Mouse (Mus musculus) embryo, embryonic 9.5 days (tissue): ENCODE data around the gene Tnfaip3.

Source experiments
- DNase-seq: peaks from one replicate; pipeline ENCODE4 v3.0.0-alpha.2; 2017; ENCODE audit errors: extremely low spot score

Tnfaip3 gene

DNA sequence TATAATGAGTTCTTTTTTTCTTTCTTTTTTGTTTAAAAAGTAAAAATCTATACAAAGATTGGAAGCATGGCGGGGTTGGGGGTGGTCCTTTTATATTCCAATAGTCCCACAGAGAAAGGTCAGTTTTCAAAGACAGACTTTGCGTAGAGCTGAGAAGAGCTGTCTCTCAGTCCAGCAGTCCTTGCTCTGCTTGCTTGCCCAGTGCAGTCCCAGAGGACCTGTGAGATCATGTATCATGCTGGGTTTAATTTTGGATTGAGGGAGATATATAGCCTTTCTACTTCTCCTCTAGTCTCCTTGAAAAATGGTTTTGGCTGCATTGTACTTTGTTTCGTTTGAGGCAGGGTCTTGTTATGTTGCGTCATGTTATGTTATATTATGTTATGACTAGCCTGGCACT lies 49.9 kb downstream of the Tnfaip3 start:
- no peak for DNase-seq

DNA sequence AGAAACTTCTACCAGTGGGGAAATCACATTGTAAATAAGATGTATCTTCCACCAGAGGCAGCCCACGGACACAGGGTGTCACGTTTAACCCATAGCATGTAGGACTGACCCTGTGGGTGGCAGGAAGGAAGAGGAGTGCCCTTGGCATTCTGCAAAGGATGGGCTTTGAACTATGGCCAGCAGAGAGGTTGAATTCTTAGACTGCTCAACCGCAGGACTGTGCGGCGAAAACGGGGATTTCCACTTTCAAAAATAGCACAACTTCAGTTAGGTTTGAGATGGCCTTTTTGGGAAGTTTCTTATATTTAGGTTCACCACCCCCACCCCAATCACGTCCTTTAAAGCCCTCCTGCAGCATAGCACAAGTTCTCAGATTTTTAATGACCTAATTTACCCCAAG lies 50.6 kb downstream of the Tnfaip3 start:
- no peak for DNase-seq

DNA sequence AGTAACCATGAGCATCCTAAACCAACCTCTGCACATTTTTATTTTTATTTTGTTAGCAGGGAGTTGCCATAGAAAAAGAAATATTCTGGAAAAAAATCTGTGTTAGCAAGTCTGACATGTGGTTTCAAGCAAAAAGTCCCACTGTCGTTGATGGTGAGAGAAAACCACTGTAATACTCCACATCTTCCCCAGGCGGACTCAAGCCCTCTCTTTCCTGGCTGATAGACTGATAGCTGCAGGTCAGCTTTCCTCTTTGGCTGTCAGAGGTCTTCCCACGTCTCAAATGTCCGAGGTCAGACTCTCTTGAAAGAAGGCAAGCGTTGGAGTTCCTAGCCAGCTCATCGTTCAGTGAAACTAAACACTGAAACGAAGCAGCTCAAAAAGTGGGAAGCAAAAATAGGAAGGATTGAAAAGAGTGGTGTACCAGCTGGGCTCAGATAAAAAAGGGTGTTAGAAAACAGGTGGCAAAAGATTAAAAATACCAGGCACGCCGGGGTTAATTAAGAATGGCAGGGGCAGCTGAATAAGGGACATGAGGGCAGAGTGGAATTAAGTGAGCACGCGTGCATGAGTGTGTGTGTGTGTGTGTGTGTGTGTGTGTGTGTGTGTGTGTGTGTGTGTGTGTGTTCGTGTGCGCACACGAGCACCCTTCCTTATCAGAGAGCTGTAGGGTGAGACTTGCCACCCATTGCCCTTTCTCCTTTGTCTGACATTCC lies 55.5 kb downstream of the Tnfaip3 start:
- DNase-seq, result peak; percentile 5

DNA sequence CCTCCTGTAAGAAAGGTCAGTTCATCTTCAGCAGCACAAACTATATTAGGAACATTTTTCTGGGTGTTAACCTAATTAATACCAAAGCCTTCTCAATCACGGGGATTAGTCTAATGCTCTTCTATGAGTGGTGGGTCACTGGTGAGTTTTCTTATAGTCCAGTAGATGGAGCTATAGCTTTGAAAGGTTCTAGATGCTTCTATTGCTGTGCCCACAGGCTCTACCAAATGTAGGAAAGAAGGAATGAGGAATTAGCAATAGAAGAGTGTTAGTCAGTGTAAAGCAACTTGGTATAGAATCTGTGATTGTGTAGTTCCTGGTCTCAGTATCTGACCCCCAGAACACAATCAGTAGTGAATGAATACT lies 61.8 kb downstream of the Tnfaip3 start:
- DNase-seq, result no peak

DNA sequence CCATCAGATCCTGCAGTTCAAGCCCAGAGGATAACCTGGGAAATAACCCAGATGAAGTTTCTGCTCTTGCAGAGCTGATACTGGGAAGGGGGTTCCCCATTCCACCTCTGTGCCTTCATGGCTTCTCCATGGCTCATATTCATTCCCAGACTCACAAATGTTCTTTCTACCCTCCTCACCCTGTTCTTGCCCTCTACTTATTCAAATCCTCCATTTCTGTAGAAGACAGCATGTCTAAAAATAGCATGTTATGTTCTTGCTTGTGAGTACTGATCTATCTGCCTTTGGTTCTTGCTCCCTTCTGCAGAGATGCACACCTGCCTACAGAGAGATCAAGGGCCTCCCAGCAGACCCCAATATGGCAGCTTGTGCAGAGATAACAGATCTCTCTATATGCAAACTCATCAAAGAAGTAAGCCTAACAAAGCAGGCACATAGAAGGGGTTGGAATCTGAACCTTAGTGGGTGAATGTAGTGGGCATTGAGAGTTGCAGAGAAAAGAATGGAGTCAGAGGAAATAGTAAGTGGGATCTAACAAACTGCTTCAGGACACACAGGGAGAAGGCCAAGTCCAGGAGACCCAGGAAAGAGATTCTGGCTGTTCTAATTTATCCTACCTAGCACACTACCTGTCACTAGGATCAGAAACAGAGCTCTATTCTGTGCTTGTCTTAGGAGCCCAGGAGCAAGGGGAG lies 62.3 kb downstream of the Tnfaip3 start:
- no peak for DNase-seq
